Mouse (Mus musculus): Measurements from ENCODE around the gene Shb.

GRCm38 (mm10) chr4:45479433-45479832 is 52.8 kb downstream of the Shb start:
- no peak for TF ChIP-seq CTCF (IDR thresholded peaks at IDR 0.05; ENCODE audit: low read depth)
- TF ChIP-seq EP300 (optimal IDR thresholded peaks at IDR 0.05): no peak

Measured in stomach, postnatal 0 days (tissue).